ENCODE assay signal across 10 mouse cellular contexts in the genomic region with DNA sequence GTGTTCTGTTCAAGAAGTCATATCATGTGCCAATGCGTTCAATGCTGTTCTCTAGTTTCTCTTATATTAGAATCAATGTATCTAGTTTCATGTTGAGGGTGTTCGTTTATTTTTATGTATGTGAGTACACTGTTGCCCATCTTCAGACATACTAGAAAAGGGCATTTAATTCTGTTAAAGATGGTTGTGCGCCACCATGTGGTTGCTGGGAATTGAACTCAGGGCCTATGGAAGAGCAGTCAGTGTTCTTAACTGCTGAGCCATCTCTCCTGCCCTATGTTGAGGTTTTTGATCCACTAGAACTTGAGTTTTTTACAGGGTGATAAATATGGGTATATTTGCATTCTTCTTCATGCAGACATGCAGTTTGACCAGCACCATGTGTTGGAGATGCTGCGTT. TPM values are rescaled to one million over a fixed set of nuclear protein-coding genes. Genes with fewer than 3 reads are reported as not detected.
DNase-seq lines count a peak whose midpoint lies in the region; ATAC-seq and TF ChIP-seq lines count a peak whose summit lies in the region.
"Had no signal": no experiment of that assay in that cellular context is flagged by ENCODE, and none has a peak within 500 bp of the region (broad histone marks: within the 10 kb centered on the region; RNA-seq: fewer than 3 reads in every experiment).

No protein-coding gene starts in this region.

- 35% methylated on average over 4 of the region's 4 CpGs for WGBS in neural tube, embryonic 15.5 days
- 26% methylated on average over 4 of the region's 4 CpGs for WGBS in forebrain, embryonic 11.5 days

- H3K27ac ChIP-seq in gastrocnemius, adult 2 months, result no peak overlapping the region
- no peak overlapping the region for H3K27ac ChIP-seq in neural tube, embryonic 15.5 days (replicated peaks)
- H3K27ac ChIP-seq in forebrain, embryonic 11.5 days (ENCODE audit: low read depth, low read length), result no peak overlapping the region
- H3K27ac ChIP-seq: hindbrain, embryonic 15.5 days; lung, embryonic 15.5 days had no signal

- H3K4me3 ChIP-seq in gastrocnemius, adult 2 months, result no peak overlapping the region
- no peak overlapping the region for H3K4me3 ChIP-seq in neural tube, embryonic 15.5 days (replicated peaks)
- no peak overlapping the region for H3K4me3 ChIP-seq in forebrain, embryonic 11.5 days (ENCODE audit: low read depth, low read length)
- H3K4me3 ChIP-seq: hindbrain, embryonic 15.5 days; lung, embryonic 15.5 days had no signal

- H3K36me3 ChIP-seq in neural tube, embryonic 15.5 days, result no peaks in the 10 kb centered on the region
- no peaks in the 10 kb centered on the region for H3K36me3 ChIP-seq in forebrain, embryonic 11.5 days (ENCODE audit: control insufficient read depth, insufficient read depth, low read length)
- H3K36me3 ChIP-seq: hindbrain, embryonic 15.5 days; lung, embryonic 15.5 days had no signal

- H3K4me2 ChIP-seq in neural tube, embryonic 15.5 days, result no peak overlapping the region
- no peak overlapping the region for H3K4me2 ChIP-seq in forebrain, embryonic 11.5 days (ENCODE audit: low read depth, low read length, severe bottlenecking)
- H3K4me2 ChIP-seq: hindbrain, embryonic 15.5 days; lung, embryonic 15.5 days had no signal

- intact Hi-C loops in gastrocnemius, adult 2 months (cut with DNase I), result loop anchor here (10.0 kb wide), 2 partner anchors 148 to 178 kb away; no protein-coding TSS in a partner anchor

- H3K4me1 ChIP-seq in neural tube, embryonic 15.5 days, result no peaks in the 10 kb centered on the region
- no peaks in the 10 kb centered on the region for H3K4me1 ChIP-seq in forebrain, embryonic 11.5 days (replicated peaks; ENCODE audit: control insufficient read depth, insufficient read depth, low read length)
- H3K4me1 ChIP-seq: hindbrain, embryonic 15.5 days; lung, embryonic 15.5 days had no signal

- no peak for ATAC-seq in neural tube, embryonic 15.5 days (ENCODE audit: low FRiP score)
- ATAC-seq in forebrain, embryonic 11.5 days (replicated peaks; ENCODE audit: low FRiP score), result no peak

- peak; percentile 45 for TF ChIP-seq CTCF in gastrocnemius, adult 2 months (IDR thresholded peaks at IDR 0.05)

- H3K9me3 ChIP-seq in neural tube, embryonic 15.5 days (replicated peaks), result no peaks in the 10 kb centered on the region
- H3K9me3 ChIP-seq in forebrain, embryonic 11.5 days (ENCODE audit: control insufficient read depth, low read length), result no peaks in the 10 kb centered on the region
- H3K9me3 ChIP-seq: hindbrain, embryonic 15.5 days; lung, embryonic 15.5 days had no signal

- H3K27me3 ChIP-seq in neural tube, embryonic 15.5 days (replicated peaks), result no peaks in the 10 kb centered on the region
- no peaks in the 10 kb centered on the region for H3K27me3 ChIP-seq in forebrain, embryonic 11.5 days (ENCODE audit: control insufficient read depth, insufficient read depth, low read length)
- H3K27me3 ChIP-seq: hindbrain, embryonic 15.5 days had no signal

- H3K9ac ChIP-seq in neural tube, embryonic 15.5 days (replicated peaks), result no peak overlapping the region
- H3K9ac ChIP-seq in forebrain, embryonic 11.5 days (ENCODE audit: low read length), result no peak overlapping the region
- H3K9ac ChIP-seq: hindbrain, embryonic 15.5 days; lung, embryonic 15.5 days had no signal

- no peak for DNase-seq in gastrocnemius, adult 2 months
- DNase-seq in gastrocnemius, postnatal 25 days, result no peak
- DNase-seq in lung, postnatal 10 days, result peak; percentile 21
- DNase-seq in lung, postnatal 4 days, result no peak
- peak; percentile 24 for DNase-seq in brain, adult 2 months (ENCODE audit: low read depth, low spot score)
- peak; percentile 19 for DNase-seq in retina, embryonic 14.5 days (ENCODE audit: low spot score)
- DNase-seq in forebrain, embryonic 11.5 days (ENCODE audit: low spot score), result no peak

RNA-seq across cellular contexts. Expression of gene Tro, which starts 5.4 kb away (rescaled TPM):
- under 1 TPM in 1 of 2 experiments, not detected in 1; 0.20 TPM for total RNA-seq in gastrocnemius, adult 2 months (2021)
- under 1 TPM; 0.36 to 0.59 TPM for total RNA-seq in gastrocnemius, postnatal 25 days (2021)
- polyA plus RNA-seq in neural tube, embryonic 15.5 days (2015; fragmentation: Nextera tagmentation; extraction: Ambion mirVana), result 67.5 and 79.1 TPM in 2 replicates
- polyA plus RNA-seq in forebrain, embryonic 11.5 days (2014; fragmentation: Nextera tagmentation; extraction: Ambion mirVana), result 45.6 and 46.5 TPM in 2 replicates

Comparison
In these comparisons a context has a peak if more than half of its experiments do, and no peak if none do; other contexts are left out.
1. DNase-seq: peak in lung, postnatal 10 days (single experiment), brain, adult 2 months (single experiment) and retina, embryonic 14.5 days (single experiment); none in gastrocnemius, adult 2 months (single experiment), gastrocnemius, postnatal 25 days (single experiment), lung, postnatal 4 days (0 of 2) and forebrain, embryonic 11.5 days (single experiment).